Mouse (Mus musculus) neutrophil, adult 83 days (primary cell): ENCODE measurements around the gene 4930503B20Rik. TPM values are rescaled to one million over a fixed set of nuclear protein-coding genes. Genes with fewer than 3 reads are reported as not detected.

ENCODE experiments used
- total RNA-seq, 2 experiments: library from RNA; stranded (reverse); gene quantifications; one replicate each; pipeline ENCODE4 v1.2.4; 2023

The 4930503B20Rik gene
- total RNA-seq = not detected

GRCm38 (mm10) chr3:146651217-146651616 lies at the start of gene 4930503B20Rik:
4930503B20Rik (minus strand) TSS chr3:146651317.

GRCm38 (mm10) chr3:146684811-146685675 lies 33.9 kb upstream of the 4930503B20Rik start, which contains the start of gene Samd13:
Samd13 (minus strand) TSS chr3:146685592.

GRCm38 (mm10) chr3:146615496-146615895 lies 35.6 kb downstream of the 4930503B20Rik start, which contains the start of gene Dnase2b:
Dnase2b (minus strand) TSS chr3:146615596.

Other genes with a start within 250 kb of the 4930503B20Rik start
- 10 to 100 TPM; 12.4 to 13.1 TPM for gene Ssx2ip, start 246.7 kb downstream of the 4930503B20Rik start, total RNA-seq
- 10 to 100 TPM; 24.7 to 24.8 TPM for gene Ctbs, start 201.5 kb downstream of the 4930503B20Rik start, total RNA-seq
- 1 to 10 TPM; 5.0 to 6.4 TPM for gene Spata1, start 151.6 kb downstream of the 4930503B20Rik start, total RNA-seq
- 100 to 1,000 TPM; 275 to 284 TPM for gene Gng5, start 151.5 kb downstream of the 4930503B20Rik start, total RNA-seq
- 10 to 100 TPM; 27.4 to 29.9 TPM for gene Rpf1, start 129.9 kb downstream of the 4930503B20Rik start, total RNA-seq
- not detected for gene Uox, start 80.9 kb downstream of the 4930503B20Rik start, total RNA-seq
- gene Dnase2b, start 35.7 kb downstream of the 4930503B20Rik start, total RNA-seq = not detected
- gene Samd13, start 34.3 kb upstream of the 4930503B20Rik start, total RNA-seq = under 1 TPM in 1 of 2 experiments, not detected in 1; 0.68 TPM
- 10 to 100 TPM; 46.3 to 49.5 TPM for gene Prkacb, start 161.7 kb upstream of the 4930503B20Rik start, total RNA-seq
- under 1 TPM in 1 of 2 experiments, not detected in 1; 0.20 TPM for gene Ttll7, start 201.1 kb upstream of the 4930503B20Rik start, total RNA-seq